Mouse (Mus musculus): Measurements from ENCODE around the gene Wwox. TPM values are rescaled to one million over a fixed set of nuclear protein-coding genes. Genes with fewer than 3 reads are reported as not detected.

Gene Wwox
- total RNA-seq, 2 experiments from 2014 or later: 10.5 to 11.3 TPM

GRCm38 (mm10) chr8:114673416-114673815 lies 234.0 kb downstream of the Wwox start:
- no peak for DNase-seq

- DNase-seq: peak; percentile 9
Observed at GRCm38 (mm10) chr8:114675151-114675550, 235.7 kb downstream of the Wwox start.

GRCm38 (mm10) chr8:114676918-114677317 lies 237.5 kb downstream of the Wwox start:
- DNase-seq: no peak

GRCm38 (mm10) chr8:114677551-114678127 lies 238.2 kb downstream of the Wwox start:
- no peak for DNase-seq

GRCm38 (mm10) chr8:114679386-114680098 lies 240.1 kb downstream of the Wwox start:
- no peak for DNase-seq

- no peak for DNase-seq
Observed at GRCm38 (mm10) chr8:114681136-114681535, 241.7 kb downstream of the Wwox start.

GRCm38 (mm10) chr8:114682166-114682565 lies 242.7 kb downstream of the Wwox start:
- DNase-seq: no peak

- DNase-seq: no peak
Observed at GRCm38 (mm10) chr8:114684046-114684702, 244.7 kb downstream of the Wwox start.

GRCm38 (mm10) chr8:114686462-114686861 lies 247.0 kb downstream of the Wwox start:
- no peak for DNase-seq

GRCm38 (mm10) chr8:114688732-114689131 lies 249.3 kb downstream of the Wwox start:
- no peak for DNase-seq

- DNase-seq: no peak
Observed at GRCm38 (mm10) chr8:114694566-114695198, 255.2 kb downstream of the Wwox start.

GRCm38 (mm10) chr8:114703517-114703916 lies 264.1 kb downstream of the Wwox start:
- no peak for DNase-seq

- no peak for DNase-seq
Observed at GRCm38 (mm10) chr8:114707538-114708138, 268.2 kb downstream of the Wwox start.

GRCm38 (mm10) chr8:114715318-114716070 lies 276.0 kb downstream of the Wwox start:
- DNase-seq: peak; percentile 32

GRCm38 (mm10) chr8:114716546-114717255 lies 277.2 kb downstream of the Wwox start:
- no peak for DNase-seq

GRCm38 (mm10) chr8:114718821-114719220 lies 279.4 kb downstream of the Wwox start:
- no peak for DNase-seq

GRCm38 (mm10) chr8:114722611-114723010 lies 283.2 kb downstream of the Wwox start:
- no peak for DNase-seq

- DNase-seq: no peak
Observed at GRCm38 (mm10) chr8:114731260-114732140, 292.0 kb downstream of the Wwox start.

- DNase-seq: peak; percentile 26
Observed at GRCm38 (mm10) chr8:114743185-114743915, 303.9 kb downstream of the Wwox start.

GRCm38 (mm10) chr8:114746373-114746772 lies 306.9 kb downstream of the Wwox start:
- DNase-seq: no peak
